Mouse (Mus musculus) kidney, embryonic 16.5 days (tissue): ENCODE data around the gene Ctnnd2. TPM values are rescaled to one million over a fixed set of nuclear protein-coding genes. Genes with fewer than 3 reads are reported as not detected.
"Not testable (repeated sequence)": the region's sequence is repeated elsewhere in the genome, so short reads cannot be mapped to it uniquely, and the experiment has no call there.

Experiments used
- ATAC-seq: fragments of 200-750 bp; cut with Nextera tagmentation; 2 replicates; pipeline ENCODE4 v1.8.0; 2017; ENCODE audit warnings: moderate TSS enrichment; ENCODE audit not compliant: low FRiP score, low TSS enrichment
- H3K27ac ChIP-seq: fragments of 300-500 bp; sonication (generic); 2 replicates; pipeline ENCODE4 v1.5.1; 2014; ENCODE audit warnings: low read length
- H3K27me3 ChIP-seq: fragments of 300-500 bp; sonication (generic); 2 replicates; pipeline ENCODE4 v1.6.1; 2014; ENCODE audit warnings: low read length, control low read depth, mixed read lengths; ENCODE audit not compliant: insufficient read depth
- H3K36me3 ChIP-seq: fragments of 300-500 bp; sonication (generic); 2 replicates; pipeline ENCODE4 v1.6.1; 2014; ENCODE audit warnings: low read length, control low read depth, mixed read lengths; ENCODE audit not compliant: insufficient read depth
- H3K4me1 ChIP-seq: fragments of 300-500 bp; sonication (generic); 2 replicates; pipeline ENCODE4 v1.6.1; 2014; ENCODE audit warnings: low read length, control low read depth, mixed read lengths; ENCODE audit not compliant: insufficient read depth
- H3K4me2 ChIP-seq: fragments of 300-500 bp; sonication (generic); replicated peaks from 2 replicates; pipeline ENCODE4 v1.6.1; 2014; ENCODE audit warnings: low read depth, low read length
- H3K4me3 ChIP-seq: fragments of 300-500 bp; sonication (generic); 2 replicates; pipeline ENCODE4 v1.5.1; 2014; ENCODE audit warnings: mild to moderate bottlenecking, low read length
- H3K9ac ChIP-seq: fragments of 300-500 bp; sonication (generic); replicated peaks from 2 replicates; pipeline ENCODE4 v1.6.1; 2014; ENCODE audit warnings: low read length
- H3K9me3 ChIP-seq: fragments of 300-500 bp; sonication (generic); 2 replicates; pipeline ENCODE4 v1.6.1; 2016; ENCODE audit warnings: low read length, control low read depth
- WGBS: fragments of 180-500 bp; shearing (Covaris S2); extraction: QIAGEN DNeasy Blood & Tissue Kit; methylation state at CpG from one replicate; pipeline ENCODE4 v1.1.7; 2014; 5-methylcytosine and 5-hydroxymethylcytosine counted together
- polyA plus RNA-seq: library from polyadenylated mRNA; unstranded; fragments of >200 nt; fragmentation: Nextera tagmentation; extraction: Ambion mirVana; gene quantifications from 2 replicates; pipeline ENCODE4 v1.2.1, GENCODE M21; 2015

Ctnnd2 gene
- polyA plus RNA-seq: 3.6 and 3.9 TPM in 2 replicates

GRCm38 (mm10) chr15:30172391-30173281, at the start of gene Ctnnd2:
TSS of gene Ctnnd2 (plus strand) at chr15:30172593.
- Histone ChIP-seq H3K36me3 (no peaks in the 10 kb centered on the region), H3K4me1 (peaks cover 12% of the 10 kb centered on the region), H3K4me3 (peak within 1 kb of the TSS; percentile 69), H3K9ac (peak within 1 kb of the TSS; percentile 57), H3K27me3 (peaks cover 52% of the 10 kb centered on the region), H3K9me3 (no peaks in the 10 kb centered on the region), H3K27ac (no peak within 1 kb of the TSS), H3K4me2 (peak within 1 kb of the TSS; percentile 95)
- WGBS: under 1% methylated on average over 85 of the region's 136 CpGs
- ATAC-seq: peak; percentile 93

GRCm38 (mm10) chr15:30130705-30131104, 41.7 kb upstream of the Ctnnd2 start:
- H3K4me2 ChIP-seq: no peak overlapping the region
- no peak overlapping the region for H3K4me3 ChIP-seq
- no peak overlapping the region for H3K9ac ChIP-seq
- H3K4me1 ChIP-seq: no peaks in the 10 kb centered on the region
- ATAC-seq: no peak
- H3K27ac ChIP-seq: no peak overlapping the region
- H3K9me3 ChIP-seq: no peaks in the 10 kb centered on the region
- H3K36me3 ChIP-seq: no peaks in the 10 kb centered on the region
- 74% methylated on average over 6 of the region's 6 CpGs for WGBS
- no peaks in the 10 kb centered on the region for H3K27me3 ChIP-seq

DNA sequence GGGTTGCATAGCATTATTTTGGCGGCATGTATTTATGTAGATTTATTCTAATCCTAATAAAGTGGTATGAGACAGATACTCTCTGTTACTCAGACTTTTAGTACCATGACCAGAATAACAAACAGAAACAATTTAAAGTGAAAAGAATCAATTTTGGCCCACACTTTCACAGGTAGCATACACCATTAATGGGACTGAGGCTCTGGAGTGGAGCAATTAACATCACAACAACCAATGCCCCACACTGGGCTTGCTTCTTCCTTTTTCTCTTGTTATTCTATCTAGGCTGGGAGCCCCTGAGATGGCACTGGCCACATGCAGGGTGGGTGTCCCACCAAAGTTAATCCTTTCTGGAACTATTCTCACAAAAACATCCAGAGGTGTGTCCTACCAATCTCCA, 32.8 kb upstream of the Ctnnd2 start:
- WGBS: 44% methylated on average over 1 of the region's 1 CpGs
- not testable (repeated sequence) for H3K4me2 ChIP-seq, H3K9me3 ChIP-seq, H3K36me3 ChIP-seq, H3K9ac ChIP-seq, ATAC-seq, H3K27ac ChIP-seq, H3K4me3 ChIP-seq, H3K4me1 ChIP-seq, H3K27me3 ChIP-seq

GRCm38 (mm10) chr15:30145413-30145812, 27.0 kb upstream of the Ctnnd2 start:
- no peak for ATAC-seq
- no peaks in the 10 kb centered on the region for H3K9me3 ChIP-seq
- no peak overlapping the region for H3K4me3 ChIP-seq
- H3K36me3 ChIP-seq: no peaks in the 10 kb centered on the region
- H3K4me2 ChIP-seq: no peak overlapping the region
- 81% methylated on average over 2 of the region's 2 CpGs for WGBS
- H3K4me1 ChIP-seq: no peaks in the 10 kb centered on the region
- no peak overlapping the region for H3K27ac ChIP-seq
- H3K9ac ChIP-seq: no peak overlapping the region
- H3K27me3 ChIP-seq: no peaks in the 10 kb centered on the region

DNA sequence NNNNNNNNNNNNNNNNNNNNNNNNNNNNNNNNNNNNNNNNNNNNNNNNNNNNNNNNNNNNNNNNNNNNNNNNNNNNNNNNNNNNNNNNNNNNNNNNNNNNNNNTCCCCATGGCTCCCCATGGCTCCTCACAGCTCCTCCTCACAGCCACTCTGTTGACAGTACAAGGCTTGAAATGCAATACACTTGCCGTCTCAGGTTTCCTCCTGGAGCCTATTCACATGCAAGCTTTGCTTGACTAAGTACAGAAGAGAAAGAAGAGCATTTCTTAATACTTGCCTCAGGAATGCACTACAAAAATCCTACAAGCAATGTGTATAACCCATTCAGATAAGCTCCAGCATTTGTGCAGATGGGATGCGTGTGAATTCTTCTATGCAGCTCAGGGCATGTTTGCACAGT, 20.2 kb upstream of the Ctnnd2 start:
- Histone ChIP-seq H3K4me2 (no peak overlapping the region), H3K27me3 (no peaks in the 10 kb centered on the region), H3K27ac (no peak overlapping the region), H3K4me3 (no peak overlapping the region), H3K4me1 (no peaks in the 10 kb centered on the region), H3K9me3 (no peaks in the 10 kb centered on the region), H3K9ac (no peak overlapping the region), H3K36me3 (no peaks in the 10 kb centered on the region)
- ATAC-seq: peak; percentile 61; the same call in 1 of the 2 replicates
- 37% methylated on average over 2 of the region's 2 CpGs for WGBS

DNA sequence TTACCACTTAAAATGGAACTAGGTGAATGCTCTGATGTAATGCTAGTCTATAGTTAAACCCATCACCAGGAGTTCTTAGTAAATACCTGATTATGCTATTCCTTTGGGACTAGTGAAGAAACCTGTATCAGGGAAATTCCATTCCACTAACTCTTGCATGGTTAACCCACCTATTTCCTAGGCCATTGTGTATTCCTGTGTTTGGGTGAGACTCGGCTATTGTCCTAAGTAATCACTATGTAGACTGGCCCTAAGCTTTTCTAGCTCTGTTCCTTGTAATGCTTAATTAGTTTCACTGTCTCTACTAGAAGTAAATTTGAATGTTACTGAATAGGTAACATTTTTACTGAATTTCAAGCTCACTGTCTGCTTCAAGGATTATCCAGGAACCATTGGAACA, 14.4 kb upstream of the Ctnnd2 start:
- Histone ChIP-seq H3K4me1 (no peaks in the 10 kb centered on the region), H3K9ac (no peak overlapping the region), H3K27ac (no peak overlapping the region), H3K27me3 (no peaks in the 10 kb centered on the region), H3K36me3 (no peaks in the 10 kb centered on the region), H3K4me3 (no peak overlapping the region), H3K9me3 (0 out of 2 replicates have a peak, but pooled peaks cover 3% of the 10 kb centered on the region), H3K4me2 (no peak overlapping the region)
- ATAC-seq: no peak
- WGBS: 91% methylated on average over 1 of the region's 1 CpGs

- no peak overlapping the region for H3K9ac ChIP-seq
- no peaks in the 10 kb centered on the region for H3K9me3 ChIP-seq
- H3K27ac ChIP-seq: no peak overlapping the region
- H3K4me3 ChIP-seq: no peak overlapping the region
- WGBS: 75% methylated on average over 8 of the region's 8 CpGs
- no peaks in the 10 kb centered on the region for H3K36me3 ChIP-seq
- no peak for ATAC-seq
- H3K4me1 ChIP-seq: peaks cover 12% of the 10 kb centered on the region
- H3K27me3 ChIP-seq: peaks cover 49% of the 10 kb centered on the region
- no peak overlapping the region for H3K4me2 ChIP-seq
Measured at GRCm38 (mm10) chr15:30170031-30170430, 2.4 kb upstream of the Ctnnd2 start.

- Histone ChIP-seq H3K4me3 (peak overlapping the region; percentile 69), H3K9me3 (no peaks in the 10 kb centered on the region), H3K4me2 (peak overlapping the region; percentile 95), H3K36me3 (no peaks in the 10 kb centered on the region), H3K4me1 (peaks cover 12% of the 10 kb centered on the region), H3K9ac (no peak overlapping the region), H3K27me3 (peaks cover 52% of the 10 kb centered on the region), H3K27ac (no peak overlapping the region)
- 18% methylated on average over 11 of the region's 11 CpGs for WGBS
- no peak for ATAC-seq
Measured at GRCm38 (mm10) chr15:30171493-30172195, 749 bp upstream of the Ctnnd2 start.

DNA sequence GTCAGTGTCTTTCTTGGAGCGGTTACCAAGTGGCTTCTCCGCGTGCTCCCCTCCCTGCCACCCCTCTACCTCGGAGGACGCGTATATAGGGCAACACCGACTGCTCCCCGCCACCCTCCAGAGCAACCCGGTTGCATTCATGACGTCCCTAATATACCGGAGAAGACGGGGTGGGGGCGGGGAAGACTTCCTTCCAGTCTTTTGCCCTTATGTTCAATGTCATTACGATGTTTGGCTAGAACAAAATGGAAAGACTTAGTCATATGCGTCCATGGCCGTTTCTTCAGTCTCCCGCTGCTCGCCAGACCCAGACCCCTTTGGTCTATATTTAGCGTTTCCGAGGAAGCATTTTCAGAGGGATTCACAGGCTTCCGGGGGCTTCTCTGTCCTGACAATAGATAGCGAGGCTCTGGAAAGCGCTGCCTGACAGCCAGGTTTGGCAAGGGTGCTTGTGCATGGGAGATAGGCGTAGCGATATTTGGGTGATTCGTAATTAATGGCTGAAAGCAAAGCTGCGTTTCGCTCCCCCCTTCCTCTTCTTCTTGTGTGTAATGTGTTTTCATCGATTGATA, 1.1 kb downstream of the Ctnnd2 start:
- Histone ChIP-seq H3K27ac (no peak overlapping the region), H3K4me3 (peak overlapping the region; percentile 69), H3K4me2 (peak overlapping the region; percentile 95), H3K4me1 (peaks cover 12% of the 10 kb centered on the region), H3K27me3 (peaks cover 52% of the 10 kb centered on the region), H3K9me3 (no peaks in the 10 kb centered on the region), H3K36me3 (no peaks in the 10 kb centered on the region), H3K9ac (peak overlapping the region; percentile 57; the same call in 1 of the 2 replicates)
- ATAC-seq: peak; percentile 36; the same call in 1 of the 2 replicates
- under 1% methylated on average over 29 of the region's 29 CpGs for WGBS
